Mouse (Mus musculus) small intestine, adult 2 months (tissue): ENCODE measurements around the gene Cpa2. TPM values are rescaled to one million over a fixed set of nuclear protein-coding genes. Genes with fewer than 3 reads are reported as not detected.

Experiments
- H3K27ac ChIP-seq: fragments of 200-500 bp; 2 replicates; pipeline ENCODE4 v1.5.1; 2012; ENCODE audit warnings: low read depth, low read length, control low read depth, inconsistent platforms; ENCODE audit not compliant: insufficient read depth
- H3K27me3 ChIP-seq: fragments of 200-500 bp; 2 replicates; pipeline ENCODE4 v1.6.1; 2012; ENCODE audit warnings: mild to moderate bottlenecking, moderate library complexity, low read length, inconsistent platforms; ENCODE audit not compliant: control insufficient read depth, insufficient read depth
- H3K36me3 ChIP-seq: fragments of 200-500 bp; 2 replicates; pipeline ENCODE4 v1.6.1; 2012; ENCODE audit warnings: mild to moderate bottlenecking, low read length, control low read depth, inconsistent platforms; ENCODE audit not compliant: control insufficient read depth, insufficient read depth
- H3K4me1 ChIP-seq: fragments of 200-500 bp; 2 replicates; pipeline ENCODE4 v1.6.1; 2012; ENCODE audit warnings: low read length, inconsistent platforms, mixed read lengths; ENCODE audit not compliant: control insufficient read depth, insufficient read depth, insufficient read length
- H3K4me3 ChIP-seq: fragments of 200-500 bp; 2 replicates; pipeline ENCODE4 v1.5.1; 2012; ENCODE audit warnings: low read depth, mild to moderate bottlenecking, control low read depth, inconsistent platforms, low read length, moderate library complexity
- CTCF ChIP-seq: fragments of 200-500 bp; IDR thresholded peaks from 2 replicates; pipeline ENCODE4 v1.5.1; 2012; ENCODE audit warnings: low read depth, mild to moderate bottlenecking, control low read depth, inconsistent platforms, low read length, moderate library complexity, mixed read lengths; ENCODE audit not compliant: insufficient replicate concordance, insufficient read length; ENCODE audit errors: extremely low read depth
- POLR2A ChIP-seq: fragments of 200-500 bp; IDR thresholded peaks from 2 replicates; pipeline ENCODE4 v1.6.1; 2012; ENCODE audit warnings: low read depth, mild to moderate bottlenecking, control low read depth, inconsistent platforms, low read length, moderate library complexity
- WGBS: fragments of 180-500 bp; shearing (Covaris S2); methylation state at CpG from one replicate; pipeline ENCODE4 v1.1.7; 2018; 5-methylcytosine and 5-hydroxymethylcytosine counted together
- polyA plus RNA-seq: library from polyadenylated mRNA; depleted of rRNA; stranded (reverse); fragments of >200 nt; gene quantifications from 2 replicates; pipeline ENCODE4 v1.2.3, GENCODE M21; 2012

The Cpa2 gene
- polyA plus RNA-seq, 1 experiment = 0.90 TPM

GRCm38 (mm10) chr6:30547656-30548306 is 6.4 kb downstream of the Cpa2 start:
- H3K4me3 ChIP-seq = no peak overlapping the region
- no peaks in the 10 kb centered on the region for H3K27me3 ChIP-seq
- H3K27ac ChIP-seq = no peak overlapping the region
- H3K36me3 ChIP-seq = no peaks in the 10 kb centered on the region
- 59% methylated on average over 9 of the region's 9 CpGs for WGBS
- no peak for TF ChIP-seq CTCF
- TF ChIP-seq POLR2A = no peak
- H3K4me1 ChIP-seq = no peaks in the 10 kb centered on the region

DNA sequence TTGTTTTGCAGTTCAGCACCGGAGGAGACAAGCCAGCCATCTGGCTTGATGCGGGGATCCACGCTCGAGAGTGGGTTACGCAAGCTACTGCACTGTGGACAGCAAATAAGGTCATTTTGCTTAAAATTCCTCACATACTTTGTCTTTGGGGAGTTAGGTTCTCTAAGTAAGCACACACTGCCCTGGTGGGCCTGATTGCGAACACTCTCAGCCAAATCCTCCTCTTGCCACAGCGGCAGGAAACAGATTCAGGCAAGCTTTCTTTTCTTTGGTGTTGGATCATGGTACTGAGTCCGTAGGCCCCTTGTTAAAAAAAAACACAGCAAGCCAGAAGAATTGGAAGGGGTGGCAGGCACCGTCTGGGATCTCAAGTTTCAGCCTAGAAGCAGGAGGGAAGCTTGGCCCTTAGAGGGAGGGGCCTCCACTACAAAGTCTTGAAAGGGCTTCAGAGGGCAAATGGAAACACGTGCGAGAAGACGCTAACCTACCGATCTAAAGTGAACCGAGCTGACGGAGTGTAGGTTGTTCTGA is 7.9 kb downstream of the Cpa2 start:
- Histone ChIP-seq H3K27ac (no peak overlapping the region), H3K36me3 (no peaks in the 10 kb centered on the region), H3K27me3 (no peaks in the 10 kb centered on the region), H3K4me1 (no peaks in the 10 kb centered on the region), H3K4me3 (no peak overlapping the region)
- TF ChIP-seq CTCF = no peak
- TF ChIP-seq POLR2A = no peak
- 65% methylated on average over 15 of the region's 15 CpGs for WGBS

DNA sequence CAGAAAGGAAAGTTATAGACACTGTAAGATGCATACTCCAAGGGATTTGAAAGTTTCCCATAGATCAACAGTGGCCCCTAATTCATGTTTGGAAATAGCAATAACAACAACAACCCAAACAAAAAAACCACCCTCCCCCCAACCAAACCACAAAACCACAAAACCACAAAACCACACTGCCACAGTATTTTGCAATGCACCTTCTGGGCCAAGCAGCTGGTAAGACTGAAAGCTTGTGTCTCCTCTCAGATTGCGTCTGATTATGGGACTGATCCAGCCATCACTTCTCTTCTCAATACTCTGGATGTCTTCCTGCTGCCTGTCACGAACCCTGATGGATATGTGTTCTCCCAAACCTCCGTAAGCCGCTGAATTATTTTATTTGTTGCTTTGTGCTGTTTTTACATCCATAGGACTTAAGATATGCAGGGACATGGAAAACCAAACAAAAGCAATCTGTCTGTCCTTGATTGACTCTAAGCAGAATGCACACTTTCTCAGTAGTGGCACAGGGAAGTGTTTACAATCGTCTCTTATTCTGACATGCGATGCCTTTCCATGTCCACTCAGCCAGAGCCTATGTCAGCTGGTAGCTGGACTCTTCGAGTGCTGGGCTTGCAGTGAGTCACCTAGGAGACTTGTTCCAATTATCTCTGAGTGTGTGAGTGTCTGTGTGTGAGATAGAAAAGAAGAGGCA is 9.3 kb downstream of the Cpa2 start:
- Histone ChIP-seq H3K4me3 (no peak overlapping the region), H3K27ac (no peak overlapping the region), H3K4me1 (no peaks in the 10 kb centered on the region), H3K36me3 (no peaks in the 10 kb centered on the region), H3K27me3 (no peaks in the 10 kb centered on the region)
- WGBS = 80% methylated on average over 7 of the region's 7 CpGs
- TF ChIP-seq CTCF = no peak
- TF ChIP-seq POLR2A = no peak

GRCm38 (mm10) chr6:30551193-30551515 is 9.8 kb downstream of the Cpa2 start:
- no peak overlapping the region for H3K27ac ChIP-seq
- H3K4me1 ChIP-seq = no peaks in the 10 kb centered on the region
- H3K36me3 ChIP-seq = no peaks in the 10 kb centered on the region
- TF ChIP-seq CTCF = no peak
- TF ChIP-seq POLR2A = no peak
- no peak overlapping the region for H3K4me3 ChIP-seq
- H3K27me3 ChIP-seq = no peaks in the 10 kb centered on the region

DNA sequence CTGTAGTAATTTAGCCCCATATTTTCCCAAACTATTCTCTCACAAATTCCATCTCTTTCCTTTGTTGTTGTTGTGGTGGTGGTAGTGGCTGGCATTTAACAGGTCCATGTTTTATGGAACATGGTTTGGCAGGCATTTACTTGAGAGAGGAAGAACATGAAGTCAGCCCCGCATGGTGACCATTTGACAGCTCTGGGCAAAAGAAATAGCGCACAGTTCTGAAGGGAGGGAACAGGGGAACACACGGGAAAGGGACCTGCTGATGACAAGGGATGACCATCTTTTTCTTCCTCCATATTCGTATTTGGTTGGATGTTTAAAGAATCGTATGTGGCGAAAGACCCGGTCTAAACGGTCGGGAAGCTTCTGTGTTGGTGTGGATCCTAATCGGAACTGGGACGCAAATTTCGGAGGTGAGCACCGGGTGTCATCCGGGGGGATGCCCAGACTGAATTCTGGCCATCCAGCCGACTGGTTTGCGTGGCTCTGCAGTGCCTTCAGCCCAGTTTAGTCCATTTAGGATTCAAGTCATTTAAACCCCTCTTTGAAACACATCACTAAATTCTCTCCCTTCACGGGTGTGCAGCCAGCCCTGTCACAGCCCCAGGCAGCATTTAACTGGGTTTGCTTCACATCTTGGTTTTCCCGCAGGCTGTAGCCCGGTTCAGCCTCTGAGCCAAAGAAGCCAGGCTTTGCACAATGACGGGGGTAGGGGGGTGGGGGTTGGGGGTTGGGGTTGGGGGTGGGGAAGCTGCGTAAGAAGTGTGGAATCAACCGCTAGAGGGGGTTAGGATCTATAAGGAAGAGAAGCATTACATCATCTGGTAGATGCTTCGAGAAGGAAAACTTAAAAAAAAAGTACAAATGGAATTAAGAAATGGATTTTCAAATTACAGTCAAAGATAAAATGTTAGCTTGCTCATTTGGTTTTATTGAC is 10.5 kb downstream of the Cpa2 start:
- 46% methylated on average over 23 of the region's 23 CpGs for WGBS
- no peaks in the 10 kb centered on the region for H3K4me1 ChIP-seq
- TF ChIP-seq CTCF (no peak), POLR2A (no peak)
- H3K27me3 ChIP-seq = no peaks in the 10 kb centered on the region
- no peak overlapping the region for H3K27ac ChIP-seq
- no peak overlapping the region for H3K4me3 ChIP-seq
- H3K36me3 ChIP-seq = no peaks in the 10 kb centered on the region

- Histone ChIP-seq H3K27me3 (no peaks in the 10 kb centered on the region), H3K27ac (no peak overlapping the region), H3K36me3 (no peaks in the 10 kb centered on the region), H3K4me3 (no peak overlapping the region), H3K4me1 (no peaks in the 10 kb centered on the region)
- TF ChIP-seq CTCF (no peak), POLR2A (no peak)
- 63% methylated on average over 6 of the region's 6 CpGs for WGBS
Measured at GRCm38 (mm10) chr6:30552628-30553027, 11.2 kb downstream of the Cpa2 start.
